Mouse (Mus musculus): ENCODE measurements around the gene Selenoo.

Selenoo gene

DNA sequence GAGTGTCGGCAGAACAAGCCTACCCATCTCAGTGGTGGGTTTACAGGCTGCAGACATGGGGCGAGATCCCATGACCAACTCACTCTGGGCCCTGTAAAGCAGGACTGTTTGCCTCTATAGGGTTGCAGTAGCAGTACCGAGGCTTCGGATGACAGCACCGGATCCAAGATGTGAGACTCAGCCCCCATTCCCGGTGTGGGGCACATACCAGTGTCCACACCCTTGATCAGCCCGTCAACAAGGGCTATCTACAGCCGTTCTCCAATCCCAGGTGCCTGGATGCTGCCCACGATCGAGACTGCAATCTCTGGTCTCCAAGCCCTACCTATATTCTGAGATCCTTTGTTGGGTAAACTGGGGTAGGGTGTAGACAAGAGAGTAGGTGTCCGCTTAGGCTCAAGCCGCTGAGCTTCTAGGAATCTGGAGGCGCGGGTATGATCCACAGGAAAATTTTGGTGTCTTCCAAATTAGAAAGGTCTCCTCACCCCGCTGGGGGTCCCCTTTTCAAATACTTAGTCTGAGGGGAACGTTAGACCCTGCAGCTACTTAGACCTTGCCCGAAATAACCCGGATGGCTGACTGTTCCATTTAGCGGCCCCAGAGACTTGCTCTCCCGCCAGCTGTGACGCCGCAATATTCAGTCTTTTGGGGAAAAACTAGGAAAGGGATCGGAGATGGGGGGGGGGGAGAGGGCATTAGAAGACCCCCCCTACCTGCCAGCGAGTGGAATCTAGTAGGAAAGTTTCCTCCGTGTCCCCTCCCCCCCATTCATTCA, 59.8 kb downstream of the Selenoo start:
- no peak for DNase-seq (ENCODE audit: low spot score)

DNA sequence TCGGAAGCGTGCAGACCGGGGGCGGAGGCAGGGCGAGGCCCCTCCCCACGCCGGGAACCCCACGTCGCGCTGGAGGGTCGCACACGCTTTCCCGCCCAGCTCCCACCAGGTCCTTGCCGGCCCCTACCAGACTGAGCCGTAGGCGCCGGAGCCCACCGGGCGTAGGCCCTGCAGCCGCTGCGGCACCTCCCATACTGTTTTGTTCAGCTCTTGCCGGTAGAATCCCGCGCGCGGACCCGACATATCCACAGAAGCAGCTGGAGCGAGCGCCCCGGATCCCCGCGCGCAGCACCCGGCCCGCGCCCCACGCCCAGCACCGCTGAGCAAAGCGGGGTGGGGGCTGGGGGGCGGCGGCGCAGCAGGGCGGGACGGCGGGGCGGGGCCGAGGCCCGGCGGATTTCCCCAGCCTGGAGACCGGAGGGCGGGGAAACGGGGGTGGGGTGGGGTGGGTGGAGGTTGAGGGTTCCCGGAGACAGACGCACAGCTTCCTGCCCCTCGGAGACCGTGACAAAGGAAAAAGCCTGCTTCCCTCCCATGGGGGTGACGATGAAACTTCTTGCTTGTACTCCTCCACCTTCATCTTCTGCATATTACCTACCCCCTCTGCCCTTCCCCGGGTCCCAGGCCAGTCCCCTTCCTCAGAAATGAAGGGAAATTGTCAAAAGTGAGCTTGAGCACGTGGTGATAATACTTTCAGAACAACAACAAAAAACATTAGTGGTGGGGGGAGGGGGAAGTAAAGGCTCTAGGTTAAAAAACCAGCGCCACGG, 60.6 kb downstream of the Selenoo start, which contains the start of gene Mapk11:
TSS of gene Mapk11 (minus strand) at position 358 of the 770 bp plus-strand sequence.
- no peak for DNase-seq (ENCODE audit: low spot score)
